Mouse (Mus musculus) limb, embryonic 14.5 days (tissue): Measurements from ENCODE around the gene Gcnt1. TPM values are rescaled to one million over a fixed set of nuclear protein-coding genes. Genes with fewer than 3 reads are reported as not detected.

ENCODE experiments used
- ATAC-seq: fragments of 200-750 bp; cut with Nextera tagmentation; 2 replicates; pipeline ENCODE4 v1.8.0; 2017; ENCODE audit warnings: low read depth, moderate number of reproducible peaks, moderate TSS enrichment; ENCODE audit not compliant: low FRiP score
- DNase-seq: peaks from one replicate; pipeline ENCODE4 v3.0.0-alpha.2; 2015; ENCODE audit warnings: low spot score
- H3K27ac ChIP-seq: fragments of 300-500 bp; sonication (generic); replicated peaks from 2 replicates; pipeline ENCODE4 v1.5.1; 2014; ENCODE audit warnings: low read depth, mild to moderate bottlenecking, low read length, moderate library complexity, mixed read lengths
- H3K27me3 ChIP-seq: fragments of 300-500 bp; sonication (generic); 2 replicates; pipeline ENCODE4 v1.6.1; 2014; ENCODE audit warnings: low read length, mixed read lengths; ENCODE audit not compliant: control insufficient read depth, insufficient read depth
- H3K36me3 ChIP-seq: fragments of 300-500 bp; sonication (generic); 2 replicates; pipeline ENCODE4 v1.6.1; 2014; ENCODE audit warnings: mild to moderate bottlenecking, low read length, moderate library complexity, mixed read lengths; ENCODE audit not compliant: control insufficient read depth, insufficient read depth
- H3K4me1 ChIP-seq: fragments of 300-500 bp; sonication (generic); 2 replicates; pipeline ENCODE4 v1.6.1; 2014; ENCODE audit warnings: antibody characterized with exemption, low read length, mixed read lengths; ENCODE audit not compliant: control insufficient read depth, insufficient read depth
- H3K4me2 ChIP-seq: fragments of 300-500 bp; sonication (generic); replicated peaks from 2 replicates; pipeline ENCODE4 v1.6.1; 2014; ENCODE audit warnings: low read depth, mild to moderate bottlenecking, low read length, moderate library complexity; ENCODE audit not compliant: severe bottlenecking
- H3K4me3 ChIP-seq: fragments of 300-500 bp; sonication (generic); replicated peaks from 2 replicates; pipeline ENCODE4 v1.5.1; 2014; ENCODE audit warnings: low read length
- H3K9ac ChIP-seq: fragments of 300-500 bp; sonication (generic); 2 replicates; pipeline ENCODE4 v1.6.1; 2014; ENCODE audit warnings: mild to moderate bottlenecking, low read depth, low read length, moderate library complexity; ENCODE audit not compliant: severe bottlenecking
- H3K9me3 ChIP-seq: fragments of 300-500 bp; sonication (generic); 2 replicates; pipeline ENCODE4 v1.6.1; 2016; ENCODE audit warnings: low read length; ENCODE audit not compliant: control insufficient read depth
- POLR2A ChIP-seq: fragments of 200-500 bp; IDR thresholded peaks from 2 replicates; pipeline ENCODE4 v1.8.0; 2012; ENCODE audit warnings: inconsistent platforms, mild to moderate bottlenecking, moderate library complexity, borderline replicate concordance; ENCODE audit not compliant: insufficient read depth, insufficient read length; ENCODE audit errors: extremely low read depth
- WGBS: fragments of 180-500 bp; shearing (Covaris S2); extraction: QIAGEN DNeasy Blood & Tissue Kit; methylation state at CpG from one replicate; pipeline ENCODE4 v1.1.7; 2014; 5-methylcytosine and 5-hydroxymethylcytosine counted together
- polyA plus RNA-seq, 2 experiments: library from polyadenylated mRNA; depleted of rRNA in 1 of 2; stranded (reverse) in 1 of 2; unstranded in 1 of 2; fragments of >200 nt; fragmentation: Nextera tagmentation in 1 of 2; extraction: Ambion mirVana in 1 of 2; gene quantifications; 2 replicates each; pipeline versions ENCODE4 v1.2.1 to v1.2.3; 2012 to 2014

The Gcnt1 gene
- 3.4 and 3.9 TPM in 2 replicates for polyA plus RNA-seq (2012; rRNA removed)
- 5.1 and 5.3 TPM in 2 replicates for polyA plus RNA-seq (2014; fragmentation: Nextera tagmentation; extraction: Ambion mirVana)

- no peak within 1 kb of the TSS for H3K27ac ChIP-seq
- no peaks in the 10 kb centered on the region for H3K9me3 ChIP-seq
- TF ChIP-seq POLR2A: no peak
- ATAC-seq (no peak), DNase-seq (no peak)
- H3K9ac ChIP-seq: no peak within 1 kb of the TSS
- no peaks in the 10 kb centered on the region for H3K4me1 ChIP-seq
- 77% methylated on average over 3 of the region's 3 CpGs for WGBS
- no peaks in the 10 kb centered on the region for H3K27me3 ChIP-seq
- no peak within 1 kb of the TSS for H3K4me3 ChIP-seq
- no peak within 1 kb of the TSS for H3K4me2 ChIP-seq
- no peaks in the 10 kb centered on the region for H3K36me3 ChIP-seq
Observed at GRCm38 (mm10) chr19:17372701-17373100, at the start of gene Gcnt1. Gcnt1 (minus strand) TSS chr19:17372844.

GRCm38 (mm10) chr19:17417855-17418254 is 45.2 kb upstream of the Gcnt1 start:
- 88% methylated on average over 1 of the region's 1 CpGs for WGBS
- Histone ChIP-seq H3K9ac (no peak overlapping the region), H3K9me3 (no peaks in the 10 kb centered on the region), H3K27ac (no peak overlapping the region), H3K27me3 (no peaks in the 10 kb centered on the region), H3K4me2 (no peak overlapping the region), H3K4me1 (no peaks in the 10 kb centered on the region), H3K36me3 (no peaks in the 10 kb centered on the region), H3K4me3 (no peak overlapping the region)
- DNase-seq: no peak
- no peak for ATAC-seq
- TF ChIP-seq POLR2A: no peak

- Histone ChIP-seq H3K36me3 (no peaks in the 10 kb centered on the region), H3K4me3 (no peak overlapping the region), H3K4me1 (no peaks in the 10 kb centered on the region), H3K27me3 (no peaks in the 10 kb centered on the region), H3K9me3 (no peaks in the 10 kb centered on the region), H3K4me2 (no peak overlapping the region), H3K27ac (no peak overlapping the region), H3K9ac (no peak overlapping the region)
- no peak for DNase-seq
- TF ChIP-seq POLR2A: no peak
- 57% methylated on average over 4 of the region's 4 CpGs for WGBS
- no peak for ATAC-seq
Observed at GRCm38 (mm10) chr19:17412915-17413459, 40.3 kb upstream of the Gcnt1 start.

GRCm38 (mm10) chr19:17410465-17411065 is 37.9 kb upstream of the Gcnt1 start:
- no peak for TF ChIP-seq POLR2A
- Histone ChIP-seq H3K9ac (no peak overlapping the region), H3K27me3 (no peaks in the 10 kb centered on the region), H3K9me3 (peaks cover 5% of the 10 kb centered on the region; the same call in 1 of the 2 replicates), H3K27ac (no peak overlapping the region), H3K4me1 (no peaks in the 10 kb centered on the region), H3K36me3 (no peaks in the 10 kb centered on the region), H3K4me2 (no peak overlapping the region), H3K4me3 (no peak overlapping the region)
- DNase-seq (no peak), ATAC-seq (no peak)
- WGBS: 85% methylated on average over 5 of the region's 5 CpGs

- Histone ChIP-seq H3K9me3 (peaks cover 5% of the 10 kb centered on the region; the same call in 1 of the 2 replicates), H3K36me3 (no peaks in the 10 kb centered on the region), H3K4me2 (no peak overlapping the region), H3K4me3 (no peak overlapping the region), H3K4me1 (no peaks in the 10 kb centered on the region), H3K27ac (no peak overlapping the region), H3K9ac (no peak overlapping the region), H3K27me3 (no peaks in the 10 kb centered on the region)
- 70% methylated on average over 3 of the region's 3 CpGs for WGBS
- no peak for DNase-seq
- no peak for ATAC-seq
- TF ChIP-seq POLR2A: no peak
Observed at GRCm38 (mm10) chr19:17409351-17409750, 36.7 kb upstream of the Gcnt1 start.
